Mouse (Mus musculus) heart, postnatal 14 days (tissue): ENCODE measurements around the gene C2cd3. TPM values are rescaled to one million over a fixed set of nuclear protein-coding genes. Genes with fewer than 3 reads are reported as not detected.

Experiments
- DNase-seq, 2 experiments: peaks; one replicate each; pipeline ENCODE4 v3.0.0; 2021 to 2022
- intact Hi-C: fragments of 180-260 bp; cut with DNase I; formaldehyde crosslinking; loops from one replicate; pipeline ENCODE4 v1.15.1; 2025
- total RNA-seq, 2 experiments: library from RNA; stranded (reverse); gene quantifications; 2 replicates each; pipeline ENCODE4 v1.2.3; 2021

C2cd3 gene
- total RNA-seq, 2 experiments from 2014 or later: 10.2 to 12.9 TPM

GRCm38 (mm10) chr7:100495042-100495441, 123.0 kb downstream of the C2cd3 start:
- peak; percentile 30 to 48 for DNase-seq
- intact Hi-C loops: no loop called here

GRCm38 (mm10) chr7:100495581-100496251, 123.7 kb downstream of the C2cd3 start:
- peak; percentile 76 to 79 for DNase-seq
- intact Hi-C loops: no loop called here

GRCm38 (mm10) chr7:100496371-100496770, 124.3 kb downstream of the C2cd3 start:
- intact Hi-C loops: no loop called here
- DNase-seq: no peak

GRCm38 (mm10) chr7:100496791-100497190, 124.8 kb downstream of the C2cd3 start:
- intact Hi-C loops: no loop called here

GRCm38 (mm10) chr7:100497402-100497801, 125.4 kb downstream of the C2cd3 start:
- no peak for DNase-seq
- intact Hi-C loops: no loop called here

More at GRCm38 (mm10) chr7:100496791-100497190, 124.8 kb downstream of the C2cd3 start:
- DNase-seq: no peak

GRCm38 (mm10) chr7:100497982-100498381, 125.9 kb downstream of the C2cd3 start:
- DNase-seq: no peak
- intact Hi-C loops: no loop called here

- DNase-seq: no peak
- intact Hi-C loops: no loop called here
Measured at GRCm38 (mm10) chr7:100499465-100499864, 127.4 kb downstream of the C2cd3 start.

- peak; percentile 40 to 46 for DNase-seq
- intact Hi-C loops: no loop called here
Measured at GRCm38 (mm10) chr7:100500276-100500977, 128.4 kb downstream of the C2cd3 start.

GRCm38 (mm10) chr7:100501027-100501843, 129.2 kb downstream of the C2cd3 start:
- intact Hi-C loops: no loop called here
- peak in 1 of 2 experiments; percentile 22 for DNase-seq

- intact Hi-C loops: no loop called here
- DNase-seq: no peak
Measured at GRCm38 (mm10) chr7:100501844-100502373, 129.9 kb downstream of the C2cd3 start.

- peak in 1 of 2 experiments; percentile 17 for DNase-seq
- intact Hi-C loops: no loop called here
Measured at GRCm38 (mm10) chr7:100502374-100502922, 130.4 kb downstream of the C2cd3 start.

- intact Hi-C loops: no loop called here
- no peak for DNase-seq
Measured at GRCm38 (mm10) chr7:100503076-100503475, 131.0 kb downstream of the C2cd3 start.

- no peak for DNase-seq
- intact Hi-C loops: no loop called here
Measured at GRCm38 (mm10) chr7:100504740-100505487, 132.9 kb downstream of the C2cd3 start.

- intact Hi-C loops: no loop called here
- DNase-seq: no peak
Measured at GRCm38 (mm10) chr7:100506494-100506893, 134.5 kb downstream of the C2cd3 start.

- DNase-seq: no peak
- intact Hi-C loops: no loop called here
Measured at GRCm38 (mm10) chr7:100508670-100509069, 136.6 kb downstream of the C2cd3 start.

GRCm38 (mm10) chr7:100511602-100512001, 139.6 kb downstream of the C2cd3 start:
- DNase-seq: no peak
- intact Hi-C loops: no loop called here

GRCm38 (mm10) chr7:100514573-100514972, 142.5 kb downstream of the C2cd3 start, which contains the start of gene Dnajb13:
TSS of gene Dnajb13 (minus strand) at chr7:100514960.
- DNase-seq: no peak
- intact Hi-C loops: no loop called here
